Mouse (Mus musculus) MEL (cell line): ENCODE measurements at regions not wholly inside any gene's neighbourhood (a gene's known extent, or its start where the extent isn't known, plus 50 kb on each side); places are given as distances from the start of the nearest gene placed in this dataset.
A peak's percentile ranks its signal among the peaks of the same experiment; 100 is the strongest.

Experiments
- DNase-seq: peaks from one replicate; pipeline ENCODE4 v3.0.0; 2011; ENCODE audit warnings: low read depth, low spot score
- H3K27ac ChIP-seq: 2 replicates; pipeline ENCODE4 v1.5.1; 2012; ENCODE audit warnings: low read depth, mild to moderate bottlenecking, control low read depth, low read length, moderate library complexity; ENCODE audit not compliant: control insufficient read depth
- H3K27me3 ChIP-seq, 2 experiments: fragments of 150-350 bp in 1 of 2; sonication (generic) in 1 of 2; 2 replicates each; pipeline ENCODE4 v1.6.1; 2012; ENCODE audit warnings: low read length in 2 of 2, mild to moderate bottlenecking in 2 of 2, improper control_type of control experiment in 1 of 2, moderate library complexity in 1 of 2; ENCODE audit not compliant: insufficient read depth in 2 of 2, control insufficient read depth in 1 of 2
- H3K36me3 ChIP-seq, 2 experiments: 2 replicates each; pipeline ENCODE4 v1.6.1; 2012 to 2014; ENCODE audit warnings: low read length in 2 of 2, improper control_type of control experiment in 1 of 2, inconsistent platforms in 1 of 2, mild to moderate bottlenecking in 1 of 2; ENCODE audit not compliant: insufficient read depth in 2 of 2, control insufficient read depth in 1 of 2
- H3K4me1 ChIP-seq, 2 experiments: fragments of 150-350 bp in 1 of 2; sonication (generic) in 1 of 2; 2 replicates each; pipeline ENCODE4 v1.6.1; 2012; ENCODE audit warnings: low read length in 2 of 2, improper control_type of control experiment in 1 of 2, mild to moderate bottlenecking in 1 of 2; ENCODE audit not compliant: insufficient read depth in 2 of 2, control insufficient read depth in 1 of 2
- H3K4me3 ChIP-seq, 2 experiments: fragments of 150-350 bp in 1 of 2; sonication (generic) in 1 of 2; 2 replicates each; pipeline ENCODE4 v1.5.1; 2012; ENCODE audit warnings: low read depth in 2 of 2, low read length in 2 of 2, mild to moderate bottlenecking in 2 of 2, moderate library complexity in 2 of 2, control low read depth in 1 of 2, improper control_type of control experiment in 1 of 2; ENCODE audit not compliant: control insufficient read depth in 1 of 2, insufficient read depth in 1 of 2
- H3K79me2 ChIP-seq: 2 replicates; pipeline ENCODE4 v1.6.1; 2012; ENCODE audit warnings: mild to moderate bottlenecking, low read length, moderate library complexity; ENCODE audit not compliant: control insufficient read depth, poor library complexity, insufficient read depth
- H3K9ac ChIP-seq: 2 replicates; pipeline ENCODE4 v1.6.1; 2012; ENCODE audit warnings: low read depth, mild to moderate bottlenecking, control low read depth, low read length, moderate library complexity; ENCODE audit not compliant: control insufficient read depth, poor library complexity, severe bottlenecking
- H3K9me3 ChIP-seq: fragments of 150-350 bp; sonication (generic); replicated peaks from 2 replicates; pipeline ENCODE4 v1.6.1; 2012; ENCODE audit warnings: mild to moderate bottlenecking, low read length, improper control_type of control experiment, moderate library complexity; ENCODE audit not compliant: insufficient read depth
- BHLHE40 ChIP-seq: IDR thresholded peaks from 2 replicates; pipeline ENCODE4 v1.6.1; 2012; ENCODE audit warnings: low read depth, mild to moderate bottlenecking, inconsistent platforms, low read length, improper control_type of control experiment, borderline replicate concordance
- CHD1 ChIP-seq: IDR thresholded peaks from 2 replicates; pipeline ENCODE4 v1.6.1; 2012; ENCODE audit warnings: low read depth, mild to moderate bottlenecking, inconsistent platforms, low read length, improper control_type of control experiment
- CHD2 ChIP-seq: IDR thresholded peaks from 2 replicates; pipeline ENCODE4 v1.6.1; 2011; ENCODE audit warnings: low read length, improper control_type of control experiment
- EP300 ChIP-seq, 2 experiments: IDR thresholded peaks; 2 replicates each; pipeline ENCODE4 v1.6.1; 2011; ENCODE audit warnings: improper control_type of control experiment in 2 of 2, low read length in 2 of 2, low read depth in 1 of 2, mild to moderate bottlenecking in 1 of 2
- ETS1 ChIP-seq: IDR thresholded peaks from 2 replicates; pipeline ENCODE4 v1.6.1; 2012; ENCODE audit warnings: low read depth, mild to moderate bottlenecking, inconsistent platforms, low read length, improper control_type of control experiment, moderate library complexity
- GATA1 ChIP-seq: IDR thresholded peaks from 2 replicates; pipeline ENCODE4 v1.6.1; 2011; ENCODE audit warnings: low read depth, low read length, improper control_type of control experiment
- HCFC1 ChIP-seq: IDR thresholded peaks from 2 replicates; pipeline ENCODE4 v1.6.1; 2012; ENCODE audit warnings: low read depth, mild to moderate bottlenecking, inconsistent platforms, low read length, improper control_type of control experiment, moderate library complexity
- JUND ChIP-seq: IDR thresholded peaks from 2 replicates; pipeline ENCODE4 v1.6.1; 2011; ENCODE audit warnings: low read depth, mild to moderate bottlenecking, improper control_type of control experiment, low read length
- MAX ChIP-seq: IDR thresholded peaks from 2 replicates; pipeline ENCODE4 v1.6.1; 2011; ENCODE audit warnings: low read length, improper control_type of control experiment
- MEF2A ChIP-seq: IDR thresholded peaks from 2 replicates; pipeline ENCODE4 v1.6.1; 2014; ENCODE audit warnings: low read depth, mild to moderate bottlenecking, inconsistent platforms, low read length, improper control_type of control experiment; ENCODE audit not compliant: poor library complexity, insufficient replicate concordance, severe bottlenecking; ENCODE audit errors: extremely low read depth
- MXI1 ChIP-seq: IDR thresholded peaks from 2 replicates; pipeline ENCODE4 v1.6.1; 2011; ENCODE audit warnings: mild to moderate bottlenecking, low read depth, low read length, improper control_type of control experiment
- MYB ChIP-seq: IDR thresholded peaks from 2 replicates; pipeline ENCODE4 v1.6.1; 2011; ENCODE audit warnings: mild to moderate bottlenecking, low read depth, low read length, improper control_type of control experiment
- NELFE ChIP-seq: IDR thresholded peaks from 2 replicates; pipeline ENCODE4 v1.6.1; 2011; ENCODE audit warnings: low read depth, low read length, improper control_type of control experiment
- POLR2AphosphoS5 ChIP-seq: IDR thresholded peaks from 2 replicates; pipeline ENCODE4 v1.6.1; 2012; ENCODE audit warnings: low read depth, borderline replicate concordance, mild to moderate bottlenecking, inconsistent platforms, low read length, moderate library complexity, mixed read lengths
- RAD21 ChIP-seq: IDR thresholded peaks from 2 replicates; pipeline ENCODE4 v1.6.1; 2011; ENCODE audit warnings: mild to moderate bottlenecking, low read depth, low read length, improper control_type of control experiment
- SIN3A ChIP-seq: IDR thresholded peaks from 2 replicates; pipeline ENCODE4 v1.6.1; 2012; ENCODE audit warnings: low read length, improper control_type of control experiment, inconsistent platforms
- SMC3 ChIP-seq: IDR thresholded peaks from 2 replicates; pipeline ENCODE4 v1.6.1; 2011; ENCODE audit warnings: low read depth, low read length, improper control_type of control experiment
- TAL1 ChIP-seq: IDR thresholded peaks from 2 replicates; pipeline ENCODE4 v1.6.1; 2012; ENCODE audit warnings: mild to moderate bottlenecking, inconsistent platforms, low read length, moderate library complexity, mixed read lengths
- TCF12 ChIP-seq: IDR thresholded peaks from 2 replicates; pipeline ENCODE4 v1.6.1; 2014; ENCODE audit warnings: low read depth, mild to moderate bottlenecking, inconsistent platforms, low read length, improper control_type of control experiment, moderate library complexity
- ZC3H11A ChIP-seq: IDR thresholded peaks from 2 replicates; pipeline ENCODE4 v1.6.1; 2012; ENCODE audit warnings: low read depth, mild to moderate bottlenecking, inconsistent platforms, low read length, improper control_type of control experiment
- ZKSCAN1 ChIP-seq: IDR thresholded peaks from 2 replicates; pipeline ENCODE4 v1.6.1; 2012; ENCODE audit warnings: low read depth, mild to moderate bottlenecking, inconsistent platforms, low read length, improper control_type of control experiment, moderate library complexity
- ZMIZ1 ChIP-seq: IDR thresholded peaks from 2 replicates; pipeline ENCODE4 v1.6.1; 2012; ENCODE audit warnings: low read depth, mild to moderate bottlenecking, inconsistent platforms, low read length, improper control_type of control experiment, moderate library complexity
- ZNF384 ChIP-seq: IDR thresholded peaks from 2 replicates; pipeline ENCODE4 v1.6.1; 2012; ENCODE audit warnings: low read depth, mild to moderate bottlenecking, inconsistent platforms, low read length, improper control_type of control experiment

DNA sequence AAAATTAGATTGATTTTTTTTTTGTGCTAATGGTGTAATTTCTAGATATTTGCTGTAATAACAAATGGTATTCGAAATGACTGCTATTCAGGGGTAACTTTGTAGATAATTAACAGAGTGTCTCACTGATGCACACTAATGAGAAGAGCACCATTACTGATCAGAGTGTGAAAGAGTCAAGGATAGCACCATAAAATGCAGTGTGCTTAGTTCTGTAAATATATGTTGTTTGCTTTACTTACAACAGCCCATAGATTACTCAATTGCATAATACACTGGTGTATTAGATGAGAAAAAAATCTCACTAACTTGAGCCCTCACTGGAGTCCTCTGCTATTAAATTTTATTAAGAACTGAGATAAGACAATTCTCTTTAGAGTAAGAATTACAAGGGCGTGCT is 800.1 kb upstream of the Cited2 start:
- Histone ChIP-seq H3K79me2 (no peaks in the 10 kb centered on the region), H3K9ac (no peak overlapping the region), H3K9me3 (no peaks in the 10 kb centered on the region), H3K4me3 (no peak overlapping the region), H3K27me3 (no peaks in the 10 kb centered on the region)
- no peak for DNase-seq
- TF ChIP-seq CHD2 = no peak
- no peak for TF ChIP-seq GATA1
- no peak for TF ChIP-seq SIN3A
- no peak for TF ChIP-seq NELFE
- no peak for TF ChIP-seq EP300 (IDR thresholded peaks at IDR 0.05; ENCODE audit: low read depth in 1 of 2, low read length in 2 of 2)
- no peak for TF ChIP-seq JUND
- no peak for TF ChIP-seq TCF12
- TF ChIP-seq ZMIZ1 = no peak
- TF ChIP-seq CHD1 = no peak
- TF ChIP-seq, all 39 proteins: peak for 0
- Histone ChIP-seq H3K36me3 (no peaks in the 10 kb centered on the region), H3K27ac (no peak overlapping the region), H3K4me1 (no peaks in the 10 kb centered on the region)

GRCm38 (mm10) chr10:16923851-16924250 is 799.2 kb upstream of the Cited2 start:
- Histone ChIP-seq H3K79me2 (no peaks in the 10 kb centered on the region), H3K9me3 (no peaks in the 10 kb centered on the region), H3K36me3 (no peaks in the 10 kb centered on the region), H3K9ac (no peak overlapping the region), H3K27ac (no peak overlapping the region), H3K27me3 (no peaks in the 10 kb centered on the region), H3K4me3 (no peak overlapping the region), H3K4me1 (no peaks in the 10 kb centered on the region)
- DNase-seq = peak; percentile 53
- no peak for TF ChIP-seq JUND
- 0 out of 2 replicates have a peak, but pooled peaks have one; percentile 5 for TF ChIP-seq ZC3H11A
- no peak for TF ChIP-seq TAL1
- TF ChIP-seq CHD2 = no peak
- peak; percentile 91 for TF ChIP-seq ZNF384
- TF ChIP-seq MYB = no peak
- TF ChIP-seq MEF2A = no peak
- no peak for TF ChIP-seq ETS1
- TF ChIP-seq SMC3 = peak; percentile 12; the same call in 1 of the 2 replicates
- no peak for TF ChIP-seq EP300 (IDR thresholded peaks at IDR 0.05; ENCODE audit: low read depth in 1 of 2, low read length in 2 of 2)
- TF ChIP-seq, all 39 proteins: peak for 3

GRCm38 (mm10) chr10:16937705-16938104 is 785.3 kb upstream of the Cited2 start:
- Histone ChIP-seq H3K4me3 (no peak overlapping the region), H3K27ac (no peak overlapping the region), H3K27me3 (no peaks in the 10 kb centered on the region), H3K9ac (no peak overlapping the region), H3K4me1 (no peaks in the 10 kb centered on the region), H3K9me3 (no peaks in the 10 kb centered on the region)
- DNase-seq = no peak
- TF ChIP-seq POLR2AphosphoS5 (no peak), ETS1 (no peak), MAX (no peak), MXI1 (no peak), RAD21 (no peak), HCFC1 (no peak), BHLHE40 (no peak), ZKSCAN1 (no peak)
- TF ChIP-seq, all 39 proteins: peak for 0
- Histone ChIP-seq H3K36me3 (no peaks in the 10 kb centered on the region), H3K79me2 (no peaks in the 10 kb centered on the region)
